Mouse (Mus musculus): ENCODE results near the gene C1ra.
"Not testable (repeated sequence)": the region's sequence is repeated elsewhere in the genome, so short reads cannot be mapped to it uniquely, and the experiment has no call there.

C1ra gene

DNA sequence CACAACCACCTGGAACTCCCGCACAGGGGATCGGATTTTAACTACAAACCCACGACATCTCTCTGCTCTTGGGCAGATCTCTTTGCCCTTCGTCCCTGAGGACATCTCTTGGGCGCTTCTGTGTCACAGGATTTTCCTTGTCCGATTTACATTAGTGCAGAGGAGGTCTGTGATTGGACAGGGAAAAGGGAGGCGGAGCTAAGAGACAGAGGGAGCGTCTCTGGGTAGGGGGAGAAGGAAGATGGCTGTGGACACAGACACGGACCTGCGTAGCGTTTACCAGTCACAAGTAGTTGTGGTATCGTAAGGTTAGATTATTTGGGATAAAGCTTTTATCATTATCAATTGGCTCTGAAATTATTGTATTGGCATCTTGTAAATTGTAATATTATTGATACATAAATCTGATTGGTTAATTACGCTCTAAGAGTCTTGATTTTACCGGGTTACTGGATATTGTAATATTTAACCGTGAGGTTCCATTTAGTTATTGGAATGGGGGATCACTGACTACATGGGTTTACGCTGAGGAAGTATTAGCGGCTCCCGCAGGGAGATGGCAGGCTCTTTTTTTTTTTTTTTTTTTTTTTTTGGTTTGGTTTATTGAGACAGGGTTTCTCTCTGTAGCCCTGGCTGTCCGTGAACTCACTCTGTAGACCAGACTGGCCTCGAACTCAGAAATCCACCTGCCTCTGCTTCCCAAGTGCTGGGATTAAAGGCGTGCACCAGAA lies 26.6 kb upstream of the C1ra start:
- DNase-seq (ENCODE audit: low read depth) = no peak

DNA sequence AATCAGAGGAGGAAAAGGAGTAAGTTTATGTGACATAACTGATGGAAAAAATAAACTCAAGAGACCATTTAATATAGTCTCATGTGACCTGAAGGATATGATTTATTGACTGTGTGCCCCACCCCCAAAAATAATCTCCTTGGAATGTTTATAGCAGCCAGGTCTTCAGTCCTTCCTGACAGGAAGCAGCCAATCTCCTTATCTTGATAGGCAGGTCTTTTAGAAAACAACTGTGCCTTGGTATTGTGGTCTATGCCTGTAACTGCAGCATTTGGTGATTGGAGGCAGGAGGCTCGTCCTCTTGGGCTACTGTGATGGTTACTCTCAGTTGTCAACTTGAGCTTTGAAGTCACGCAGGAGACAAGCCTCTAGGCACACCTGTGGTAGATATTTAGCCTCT lies 24.7 kb upstream of the C1ra start:
- DNase-seq (ENCODE audit: low read depth) = no peak

DNA sequence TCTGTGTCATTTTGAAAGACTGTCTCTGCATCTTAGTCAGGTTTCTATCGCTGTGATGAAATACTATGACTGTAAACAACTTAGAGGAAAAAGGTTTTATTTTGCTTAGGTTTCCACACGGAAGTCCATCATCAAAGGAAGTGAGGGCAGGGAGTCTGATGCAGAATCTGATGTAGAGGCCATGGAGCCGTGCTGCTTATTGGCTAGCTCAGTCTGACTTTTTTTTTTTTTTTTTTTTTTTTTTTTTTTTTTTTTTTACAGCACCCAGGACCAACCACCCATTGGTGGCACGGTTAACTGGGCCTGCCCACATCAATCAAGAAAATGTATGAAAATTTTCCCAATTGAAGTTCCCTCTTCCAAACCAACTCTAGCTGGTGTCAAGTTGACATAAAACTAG lies 23.3 kb upstream of the C1ra start:
- no peak for DNase-seq (ENCODE audit: low read depth)

DNA sequence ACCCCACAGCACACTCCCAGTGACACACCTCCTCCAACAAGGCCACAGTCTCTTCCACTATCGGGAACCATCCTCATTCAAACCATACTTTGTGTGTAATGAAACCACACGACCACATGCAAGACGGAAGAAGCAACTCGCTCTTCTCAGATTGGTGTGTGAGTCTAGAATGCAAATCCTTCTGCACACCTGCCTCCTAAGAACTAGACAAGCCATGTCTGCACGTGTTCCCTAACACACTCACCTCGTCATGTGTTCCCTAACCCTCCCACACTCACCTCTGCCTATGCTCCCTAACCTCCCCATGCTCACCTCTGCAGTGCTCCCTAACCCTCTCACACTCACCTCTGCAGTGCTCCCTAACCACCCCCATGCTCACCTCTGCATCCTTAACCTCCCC lies 20.8 kb upstream of the C1ra start:
- no peak for DNase-seq (ENCODE audit: low read depth)

DNA sequence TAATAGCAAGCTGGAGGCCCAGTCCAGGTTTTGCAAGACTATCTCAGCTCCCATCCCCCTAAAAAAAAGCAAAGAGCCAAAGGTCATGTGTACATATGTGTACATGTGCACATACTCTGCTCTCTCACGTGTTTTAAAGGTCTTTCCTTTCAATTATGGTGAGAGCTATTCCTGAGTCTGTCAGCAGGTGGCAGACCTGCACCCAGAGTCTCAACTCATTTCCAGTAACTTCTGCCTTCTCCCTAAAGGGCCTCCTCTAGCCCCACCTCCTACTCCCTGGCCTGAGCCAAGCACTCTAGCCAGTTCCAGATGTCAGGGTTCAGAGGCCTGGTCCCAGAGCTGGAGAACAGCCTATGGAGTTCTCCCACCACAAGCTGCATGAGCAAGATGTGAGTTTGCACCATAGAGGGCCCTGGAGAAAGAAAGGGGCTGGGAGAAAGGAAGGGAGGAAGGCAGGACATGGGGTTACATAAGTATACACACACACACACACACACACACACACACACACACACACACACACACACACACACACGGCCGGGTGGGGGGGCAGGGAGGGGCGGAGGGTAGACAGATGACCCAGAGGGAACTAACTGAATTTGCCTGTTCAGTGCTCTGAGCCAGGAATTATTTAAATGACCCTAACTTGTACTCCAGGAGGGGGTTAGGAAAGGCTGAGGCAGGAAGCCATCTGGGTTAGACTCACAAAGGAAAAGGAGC lies 19.2 kb upstream of the C1ra start, which contains the start of gene C1rl:
Gene C1rl, plus strand, starts transcription at position 272 of the 720 bp plus-strand sequence.
- peak; percentile 85 for DNase-seq (ENCODE audit: low read depth)

DNA sequence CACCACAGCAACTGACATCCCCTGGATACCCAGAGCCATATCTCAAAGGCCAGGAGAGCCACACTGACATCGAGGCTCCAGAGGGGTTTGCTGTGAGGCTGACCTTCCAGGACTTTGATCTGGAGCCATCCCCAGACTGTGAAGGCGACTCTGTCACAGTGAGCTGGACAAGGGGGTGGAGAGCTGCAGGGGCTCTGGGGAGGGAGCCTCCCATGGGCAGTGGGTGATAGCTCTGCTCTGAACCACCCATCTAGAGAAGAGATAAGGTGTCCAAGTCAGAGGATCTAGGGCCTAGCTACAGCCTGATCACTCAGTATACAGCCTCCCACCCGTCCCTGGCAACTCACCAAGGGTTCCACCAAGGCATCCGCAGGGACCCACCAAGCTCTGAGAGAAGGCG lies 18.3 kb upstream of the C1ra start:
- DNase-seq (ENCODE audit: low read depth) = no peak

DNA sequence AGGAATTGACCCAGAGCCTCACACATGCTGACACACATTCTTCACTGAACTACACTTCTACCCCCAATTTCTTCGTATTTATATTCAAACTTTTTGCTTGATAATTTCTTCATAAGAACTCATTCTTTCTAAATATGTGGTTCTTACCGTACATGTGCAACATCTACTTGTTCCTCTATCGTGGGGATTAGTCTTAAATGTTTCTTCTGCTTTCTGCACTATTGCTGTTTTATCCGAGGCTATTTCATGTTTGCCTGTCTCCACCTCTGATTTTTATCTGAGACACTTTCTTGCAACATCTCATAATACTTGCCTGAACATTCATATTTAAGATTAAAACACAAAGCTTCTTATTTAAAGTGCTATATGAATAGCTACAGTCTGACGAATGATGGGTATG lies 16.2 kb upstream of the C1ra start:
- no peak for DNase-seq (ENCODE audit: low read depth)

DNA sequence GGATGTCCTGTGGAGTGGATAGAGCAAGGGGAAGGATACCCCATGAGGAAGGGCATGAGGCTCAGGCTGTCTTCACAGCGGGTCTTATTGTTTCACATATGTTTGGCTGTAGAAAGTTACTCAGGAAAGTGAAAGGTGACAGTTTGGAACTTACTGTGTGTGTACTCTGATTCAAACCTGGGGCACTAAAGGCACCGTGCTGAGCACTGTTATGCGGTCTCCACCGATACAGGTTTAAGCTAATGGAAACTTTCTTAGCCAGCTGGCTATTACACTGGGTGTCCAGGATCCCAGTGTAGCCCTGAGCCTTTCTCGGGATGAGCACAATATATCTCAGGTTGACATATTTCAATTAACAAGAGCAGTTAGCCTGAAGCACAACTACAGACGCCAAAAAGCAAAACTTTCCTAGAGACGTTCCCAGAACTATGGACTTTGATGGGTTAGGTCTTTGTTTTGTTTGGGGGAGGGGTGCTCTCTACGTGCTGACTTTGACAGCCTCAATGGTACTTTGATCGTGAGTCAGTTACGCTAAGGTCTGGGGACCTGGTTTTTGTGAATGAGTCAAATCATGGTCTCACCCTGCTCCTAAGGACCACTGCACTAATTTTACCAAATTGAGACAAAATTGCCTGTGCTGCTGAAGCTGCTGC lies 12.2 kb upstream of the C1ra start:
- DNase-seq (ENCODE audit: low read depth) = no peak

DNA sequence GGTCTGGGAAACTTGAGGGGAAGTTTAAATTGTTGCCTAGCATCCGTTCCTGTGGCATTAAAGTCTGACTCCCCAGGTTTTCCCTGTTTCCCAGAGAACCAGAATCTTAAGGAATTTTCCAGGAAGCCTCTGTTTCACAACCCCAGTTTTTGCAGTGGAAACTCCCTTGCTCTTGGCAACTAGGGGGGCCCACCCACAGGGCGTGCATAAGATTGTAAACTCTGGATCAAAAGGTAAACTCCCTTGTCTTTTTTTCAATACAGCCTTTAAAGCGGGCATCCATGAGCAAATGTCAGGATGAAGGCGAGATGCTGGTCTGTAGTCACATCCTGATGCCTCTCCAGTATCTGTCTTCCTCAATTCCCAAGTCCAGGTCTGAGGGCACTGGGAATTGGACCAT lies 10.7 kb upstream of the C1ra start:
- no peak for DNase-seq (ENCODE audit: low read depth)

DNA sequence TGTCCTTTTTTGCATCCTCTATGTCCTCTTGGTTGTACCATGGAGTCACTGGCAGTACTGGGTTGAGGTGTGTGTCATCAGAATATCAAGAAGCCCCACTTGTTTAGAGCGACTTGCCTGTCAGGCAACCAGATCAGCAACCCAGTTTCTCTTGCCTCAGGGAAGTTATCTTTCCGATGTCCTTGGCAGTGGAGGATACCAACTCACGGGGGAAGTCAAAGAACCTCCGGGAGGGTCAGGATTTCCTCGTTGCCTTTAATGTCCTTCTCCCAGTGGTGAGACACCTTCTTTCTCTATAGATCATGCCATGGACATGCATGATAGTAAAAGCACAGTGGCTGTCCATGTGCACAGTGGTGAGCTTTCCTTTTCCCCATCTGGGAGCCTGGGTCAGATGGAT lies 10.2 kb upstream of the C1ra start:
- no peak for DNase-seq (ENCODE audit: low read depth)

DNA sequence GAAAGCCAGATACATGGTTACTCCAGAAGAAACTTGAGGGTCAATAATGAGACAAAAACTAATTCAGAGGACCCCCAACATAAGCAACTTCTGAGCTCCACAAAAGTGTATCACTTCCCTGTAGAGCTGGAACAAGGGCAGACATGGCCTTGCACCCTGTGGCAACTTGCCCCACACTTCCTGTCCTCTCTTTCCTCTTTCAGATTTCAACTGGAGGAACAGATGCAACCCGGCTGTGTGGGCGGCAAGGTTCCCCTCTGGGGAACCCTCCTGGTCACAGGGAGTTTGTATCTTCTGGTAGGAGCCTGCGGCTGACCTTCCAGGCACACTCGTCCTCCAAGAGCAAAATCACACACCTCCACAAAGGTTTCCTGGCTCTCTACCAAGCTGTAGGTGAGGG lies 7.2 kb upstream of the C1ra start:
- no peak for DNase-seq (ENCODE audit: low read depth)

DNA sequence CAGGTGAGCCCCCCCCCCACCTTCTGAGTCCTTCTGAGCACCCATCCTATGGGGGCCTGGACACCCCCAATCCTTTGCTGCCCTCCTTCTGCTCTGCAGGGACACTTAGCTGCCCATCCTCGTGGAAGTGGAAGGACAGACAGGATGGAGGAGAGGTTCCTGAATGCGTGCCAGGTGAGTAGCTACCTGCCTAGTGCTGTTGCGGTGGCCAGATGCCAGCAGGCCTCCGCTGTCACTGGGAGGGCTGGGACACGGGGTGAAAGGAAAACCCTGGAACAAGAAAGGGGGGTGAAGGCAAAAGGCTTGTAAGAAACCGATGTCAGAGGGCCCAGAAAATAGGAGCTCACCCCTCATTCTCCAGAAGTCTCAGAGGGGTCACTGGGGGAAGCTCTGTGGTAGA lies 5.2 kb upstream of the C1ra start:
- no peak for DNase-seq (ENCODE audit: low read depth)

DNA sequence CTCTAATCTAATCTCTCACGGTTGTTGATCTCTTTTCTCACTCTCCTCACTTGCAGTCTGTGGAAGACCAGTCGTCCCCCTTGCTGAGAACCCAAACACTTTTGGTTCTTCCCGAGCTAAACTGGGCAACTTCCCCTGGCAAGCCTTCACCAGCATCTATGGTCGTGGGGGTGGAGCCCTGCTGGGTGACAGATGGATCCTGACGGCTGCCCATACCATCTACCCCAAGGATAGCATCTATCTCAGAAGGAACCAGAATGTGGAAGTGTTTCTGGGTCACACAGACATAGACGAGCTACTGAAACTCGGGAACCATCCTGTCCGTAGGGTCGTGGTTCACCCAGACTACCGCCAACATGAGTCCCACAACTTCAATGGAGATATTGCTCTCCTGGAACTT lies 3.9 kb upstream of the C1ra start:
- no peak for DNase-seq (ENCODE audit: low read depth)

DNA sequence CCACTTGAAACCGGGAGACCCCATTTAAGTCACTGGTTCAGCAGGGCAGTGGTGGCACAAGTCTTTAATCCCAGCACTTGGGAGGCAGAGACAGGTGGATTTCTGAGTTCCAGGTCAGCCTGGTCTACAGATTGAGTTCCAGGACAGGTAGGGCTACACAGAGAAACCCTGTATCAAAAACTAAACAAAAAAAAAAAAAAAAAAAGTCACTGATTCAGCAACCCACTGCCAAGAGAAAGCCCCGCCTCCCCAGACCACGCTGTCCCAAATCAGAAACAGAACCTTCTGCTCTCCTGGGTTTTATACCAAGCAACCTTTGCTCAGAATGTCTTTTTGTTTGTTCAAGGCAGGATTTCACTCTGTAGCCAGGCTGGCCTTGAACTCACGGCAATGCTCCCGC lies 3.0 kb upstream of the C1ra start:
- not testable (repeated sequence) for DNase-seq (ENCODE audit: low read depth)

DNA sequence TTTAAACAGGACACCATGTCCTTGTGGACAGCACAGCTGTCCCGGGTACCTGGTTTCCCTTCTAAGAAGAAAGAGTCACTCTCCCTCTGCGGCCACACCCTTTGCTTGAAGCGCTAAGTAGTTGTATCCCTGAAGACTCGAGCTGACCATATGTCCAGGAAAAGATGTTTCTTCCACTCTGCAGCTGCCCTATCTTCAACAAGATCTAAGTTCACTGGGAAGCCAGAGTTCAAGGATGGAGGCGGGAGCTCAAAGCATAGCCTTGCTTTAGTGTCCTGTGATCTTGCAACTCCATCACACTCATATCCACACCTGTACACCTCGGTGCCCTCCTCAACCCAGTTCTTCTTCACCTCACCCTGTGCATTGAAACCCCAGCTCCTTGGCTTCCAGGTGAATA lies 269 bp upstream of the C1ra start:
- DNase-seq (ENCODE audit: low read depth) = no peak

DNA sequence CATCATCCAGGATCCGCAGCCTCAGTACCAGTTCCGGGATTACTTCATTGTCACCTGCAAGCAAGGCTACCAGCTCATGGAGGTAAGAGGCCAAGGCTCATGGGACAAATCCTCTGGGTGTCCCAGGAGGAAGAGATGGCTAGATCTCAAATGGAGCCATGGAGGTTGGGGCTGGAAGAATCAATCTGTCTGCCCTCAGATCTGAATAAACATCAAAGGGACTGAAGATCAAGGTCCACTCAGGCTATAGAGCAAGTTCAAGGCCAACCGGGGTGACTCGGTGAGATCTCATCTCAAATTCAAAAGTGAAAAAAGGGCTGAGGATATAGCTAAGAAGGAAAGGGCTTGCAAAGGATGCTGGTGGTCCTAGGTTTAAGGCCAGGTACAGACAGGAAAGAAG lies 5.5 kb downstream of the C1ra start:
- not testable (repeated sequence) for DNase-seq (ENCODE audit: low read depth)

DNA sequence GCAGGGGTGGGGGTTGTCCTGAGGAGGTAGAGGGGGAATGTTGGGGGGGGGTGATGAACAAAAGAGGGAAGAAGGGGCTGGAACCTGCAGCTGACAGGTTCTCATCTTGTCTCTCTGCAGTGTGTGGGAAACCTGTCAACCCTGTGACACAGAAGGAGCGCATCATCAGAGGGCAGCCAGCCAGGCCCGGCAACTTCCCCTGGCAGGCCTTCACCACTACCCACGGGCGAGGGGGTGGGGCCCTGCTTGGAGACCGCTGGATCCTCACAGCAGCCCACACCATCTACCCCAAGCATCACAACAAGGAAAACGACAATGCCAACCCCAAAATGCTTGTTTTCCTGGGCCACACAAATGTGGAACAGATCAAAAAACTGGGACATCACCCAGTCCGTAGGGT lies 9.9 kb downstream of the C1ra start:
- DNase-seq (ENCODE audit: low read depth) = not testable (repeated sequence)

DNA sequence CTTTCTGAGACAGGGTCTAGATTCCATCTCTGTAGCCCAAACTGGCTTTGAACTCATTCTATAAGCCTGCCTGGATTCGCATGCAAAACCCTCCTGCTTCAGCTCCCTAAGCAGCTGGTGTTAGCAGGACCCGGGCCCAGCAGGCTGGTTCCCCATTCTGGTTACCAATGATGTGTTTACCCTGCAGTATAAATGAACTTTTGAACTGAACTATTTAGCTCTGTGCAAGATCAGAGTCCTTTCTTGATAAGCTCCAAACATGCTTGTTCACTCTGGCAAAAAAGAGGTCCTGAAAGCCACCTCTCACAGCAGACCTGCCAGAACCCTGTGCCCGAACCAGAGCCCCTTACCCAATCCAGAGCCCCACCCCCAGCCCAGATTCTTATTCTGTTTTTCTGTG lies 15.7 kb downstream of the C1ra start:
- DNase-seq (ENCODE audit: low read depth) = no peak

DNA sequence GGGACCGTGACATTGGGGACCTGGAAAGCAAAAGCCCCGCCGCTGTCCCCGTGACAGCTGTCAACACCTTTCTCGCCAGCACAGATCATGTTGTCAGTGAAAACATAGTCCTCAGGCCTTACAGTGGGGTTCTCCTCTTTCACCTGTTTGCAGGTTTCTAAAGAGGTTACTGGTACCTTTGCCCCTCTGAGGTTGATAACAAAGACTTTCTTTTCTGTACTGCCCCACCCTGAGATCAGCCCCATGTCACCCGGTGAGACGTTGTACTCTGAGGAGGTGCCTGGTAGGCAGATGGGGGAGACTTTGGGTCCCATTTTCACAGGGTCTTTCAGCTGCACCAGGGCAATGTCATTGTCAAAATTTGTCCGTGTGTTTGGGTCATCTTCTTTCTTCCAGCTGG lies 18.9 kb downstream of the C1ra start:
- DNase-seq (ENCODE audit: low read depth) = no peak

DNA sequence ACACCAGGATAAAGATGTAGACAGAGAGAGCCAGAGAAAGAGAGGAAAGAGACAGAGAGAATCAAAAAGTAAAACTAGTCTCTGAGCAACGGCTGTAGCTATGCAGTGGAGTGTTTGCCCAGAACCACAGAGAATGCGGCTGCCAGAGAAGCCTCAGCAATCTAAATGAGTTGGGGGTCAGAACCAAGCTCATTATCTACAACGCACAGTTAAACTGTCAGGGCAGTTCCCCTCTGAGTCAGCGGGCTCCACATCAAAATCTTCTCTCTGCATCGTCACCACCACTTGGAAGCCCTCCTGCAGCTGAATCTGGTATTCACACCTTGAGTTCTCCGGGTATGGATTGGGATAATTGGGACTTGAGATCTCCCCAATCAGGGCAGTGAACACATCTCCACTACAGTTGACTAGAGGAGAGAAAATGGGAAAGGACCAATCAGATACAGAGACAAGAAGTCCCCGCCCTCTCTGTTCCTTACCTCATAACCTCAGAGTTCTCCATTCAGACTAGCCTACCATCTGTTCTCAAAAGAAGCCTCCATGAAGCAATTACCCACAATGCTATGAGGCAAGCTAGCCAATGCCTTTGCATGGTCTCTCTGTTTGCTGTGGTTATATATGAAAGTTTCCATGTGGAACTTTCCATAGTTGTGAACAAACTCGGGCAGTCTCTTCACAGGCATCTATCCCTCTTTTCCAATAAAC lies 24.1 kb downstream of the C1ra start:
- not testable (repeated sequence) for DNase-seq (ENCODE audit: low read depth)

DNA sequence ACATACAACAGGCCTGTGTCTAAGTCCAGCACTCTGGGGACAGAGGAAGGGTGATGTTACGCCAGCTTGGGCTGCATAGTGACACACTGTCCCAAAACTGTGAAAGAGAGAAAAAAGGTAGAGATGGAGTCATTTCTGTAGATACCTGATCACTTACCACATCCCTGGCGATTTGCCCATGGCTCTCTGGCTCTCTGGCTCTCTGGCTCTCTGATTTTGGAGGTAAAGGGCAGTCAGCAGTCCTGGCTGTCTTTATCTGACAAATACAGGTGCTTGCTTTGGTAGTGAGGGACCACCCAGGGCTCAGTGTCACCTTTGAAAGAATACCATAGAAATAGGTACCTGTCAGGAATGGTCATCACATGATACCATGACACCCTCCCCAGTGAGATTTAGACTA lies 29.0 kb downstream of the C1ra start:
- DNase-seq (ENCODE audit: low read depth) = not testable (repeated sequence)

DNA sequence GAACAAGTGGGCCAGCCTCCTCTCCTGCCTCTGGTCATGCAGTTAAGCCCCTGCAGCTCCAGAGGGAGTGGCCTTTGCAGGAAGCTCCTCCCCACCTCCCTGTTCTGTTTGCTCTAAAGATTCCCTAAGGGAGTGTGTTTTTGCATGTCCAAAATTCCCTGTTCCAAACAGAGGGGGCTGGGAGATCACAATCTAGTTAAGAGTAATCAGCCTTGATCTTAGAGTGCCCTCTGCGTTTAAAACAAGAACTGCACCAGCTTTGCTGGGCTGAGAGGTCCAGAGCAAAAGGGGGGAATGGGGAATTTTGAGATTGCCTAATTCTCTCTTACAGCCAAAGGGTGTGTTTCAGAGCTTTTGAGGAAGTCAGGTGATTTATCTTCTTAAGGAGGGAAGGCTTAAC lies 30.1 kb downstream of the C1ra start, which contains the start of gene C1s1:
Gene C1s1, minus strand, starts transcription at position 76 of the 400 bp plus-strand sequence.
- not testable (repeated sequence) for DNase-seq (ENCODE audit: low read depth)

DNA sequence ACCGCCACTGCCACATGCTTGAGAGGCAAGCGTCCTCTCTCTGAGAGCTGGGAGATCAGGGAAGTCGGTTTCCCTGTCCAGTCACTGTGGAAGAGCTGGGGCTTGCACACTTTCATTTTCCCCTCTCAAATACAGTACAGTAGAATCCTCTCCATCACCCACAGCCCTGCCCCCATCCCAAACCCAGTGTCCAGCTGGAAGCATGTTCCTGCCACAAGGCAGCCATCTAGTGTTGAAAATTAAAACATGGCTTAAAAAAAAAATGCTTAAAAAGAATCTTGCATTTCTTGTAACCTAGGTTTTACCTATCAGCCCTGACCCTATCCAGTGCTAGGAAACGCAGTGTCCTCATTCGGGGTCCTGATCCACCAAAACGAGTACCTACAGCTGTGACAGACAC lies 32.3 kb downstream of the C1ra start:
- DNase-seq (ENCODE audit: low read depth) = no peak

All from c-Kit-positive CD71-positive TER-119-negative erythroid progenitor cells, embryonic 14.5 days (primary cell).